Mouse (Mus musculus): ENCODE measurements around the gene Smoc1.

GRCm38 (mm10) chr12:81031579-81031978 is 5.0 kb downstream of the Smoc1 start:
- no peak for TF ChIP-seq CTCF (conservative IDR thresholded peaks at IDR 0.05; ENCODE audit: insufficient read depth, insufficient read length, low read depth, low read length)
- no peak for TF ChIP-seq POLR2A (IDR thresholded peaks at IDR 0.05; ENCODE audit: low read depth, low read length)
